Mouse (Mus musculus): Measurements from ENCODE around the gene BC100530. TPM values are rescaled to one million over a fixed set of nuclear protein-coding genes. Genes with fewer than 3 reads are reported as not detected.
"Not testable (repeated sequence)": the region's sequence is repeated elsewhere in the genome, so short reads cannot be mapped to it uniquely, and the experiment has no call there.

Gene BC100530
- total RNA-seq (2021), result 1 to 10 TPM in 1 of 2 experiments, not detected in 1; 4.5 TPM
- long read RNA-seq, transcript BC100530-201 (3 exons, 619 nt), result major isoform, 6 of 6 reads
- long read RNA-seq, partial matches to known transcripts, result 0 of 6 reads
- long read RNA-seq, other reads (novel, unspliced or antisense), result 0 of 6 reads

DNA sequence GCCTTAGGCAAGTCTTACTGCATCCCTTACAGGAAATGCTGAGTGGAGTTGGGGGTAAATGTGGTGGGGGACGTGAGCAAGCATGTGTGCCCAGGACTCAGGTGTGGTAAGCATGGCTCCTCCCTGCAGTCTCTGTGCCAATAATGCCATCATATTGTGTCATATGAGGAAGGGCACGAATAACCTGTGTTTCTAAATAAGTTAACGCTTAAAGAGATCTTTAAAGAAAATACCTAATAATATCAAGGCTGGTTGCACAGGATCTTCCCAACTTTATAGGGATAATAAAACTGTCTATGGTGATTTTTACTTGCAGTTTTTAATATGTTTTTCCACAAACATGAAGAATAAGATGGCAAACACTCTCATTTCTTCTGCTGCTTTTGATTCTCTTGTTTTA is at the start of gene BC100530:
Gene BC100530 (minus strand): TSS at position 101 of the 400 bp plus-strand sequence.
- not testable (repeated sequence) for DNase-seq (ENCODE audit: low spot score in 2 of 2)

DNA sequence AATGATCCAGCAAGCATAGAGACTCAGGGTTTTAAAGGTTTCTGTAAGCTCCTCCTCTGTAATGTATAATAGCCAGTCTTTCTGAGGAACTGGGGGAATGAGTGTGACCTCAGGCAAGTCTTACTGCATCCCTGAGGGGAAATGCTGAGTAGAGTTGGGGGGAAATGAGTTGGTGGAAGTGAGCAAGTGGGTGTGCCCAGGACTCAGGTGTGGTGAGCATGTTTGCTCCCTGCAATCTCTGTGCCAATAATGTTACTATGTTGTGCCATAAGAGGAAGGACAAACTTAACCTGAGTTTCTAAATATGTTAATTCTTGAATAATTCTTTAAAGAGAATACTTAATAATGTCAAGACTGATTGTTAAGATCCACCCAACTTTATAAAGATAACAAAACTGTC is 40.8 kb upstream of the BC100530 start, which contains the start of gene Stfa2:
Gene Stfa2 (minus strand): TSS at position 101 of the 400 bp plus-strand sequence.
- DNase-seq (ENCODE audit: low spot score in 2 of 2), result no peak

DNA sequence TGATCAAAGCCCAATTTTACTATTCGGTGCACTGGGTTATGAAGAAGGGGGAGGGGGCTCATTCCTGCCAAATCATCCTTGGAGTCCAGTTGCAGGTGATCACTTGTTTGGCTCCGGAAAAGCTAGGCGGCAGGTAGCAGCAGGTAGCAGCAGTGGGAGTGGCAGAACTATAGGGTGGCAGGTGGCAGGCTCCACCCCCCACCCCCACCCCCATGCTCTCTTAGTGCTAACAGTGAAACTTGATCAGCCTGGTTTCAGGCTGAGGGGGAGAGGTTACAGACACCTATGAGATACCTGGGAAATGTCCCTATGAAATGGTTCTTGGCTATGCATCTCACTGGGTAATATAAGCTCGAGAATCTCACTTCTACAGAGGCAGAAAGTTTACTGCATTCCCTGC is 21.5 kb upstream of the BC100530 start:
- no peak for DNase-seq (ENCODE audit: low spot score in 2 of 2)

DNA sequence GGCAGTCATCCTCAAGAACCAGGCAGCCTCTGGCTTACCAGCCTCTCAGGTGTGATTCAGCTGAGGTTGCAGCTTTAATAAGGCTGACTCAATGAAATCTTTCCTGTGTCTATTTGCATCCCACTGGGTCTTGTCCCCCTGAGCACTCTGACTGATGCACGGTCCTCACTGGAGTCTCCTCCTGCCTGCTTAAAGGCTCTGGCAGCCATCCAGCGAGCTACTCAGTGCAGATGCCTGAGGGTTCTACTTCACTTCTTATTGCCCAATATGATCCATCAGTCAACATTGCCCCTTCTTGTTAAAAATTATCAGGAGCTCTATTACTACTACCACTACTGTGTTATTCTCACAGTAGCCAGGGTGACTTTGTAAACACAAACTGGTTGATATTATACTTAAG is 30.4 kb downstream of the BC100530 start:
- DNase-seq (ENCODE audit: low spot score in 2 of 2), result no peak

DNA sequence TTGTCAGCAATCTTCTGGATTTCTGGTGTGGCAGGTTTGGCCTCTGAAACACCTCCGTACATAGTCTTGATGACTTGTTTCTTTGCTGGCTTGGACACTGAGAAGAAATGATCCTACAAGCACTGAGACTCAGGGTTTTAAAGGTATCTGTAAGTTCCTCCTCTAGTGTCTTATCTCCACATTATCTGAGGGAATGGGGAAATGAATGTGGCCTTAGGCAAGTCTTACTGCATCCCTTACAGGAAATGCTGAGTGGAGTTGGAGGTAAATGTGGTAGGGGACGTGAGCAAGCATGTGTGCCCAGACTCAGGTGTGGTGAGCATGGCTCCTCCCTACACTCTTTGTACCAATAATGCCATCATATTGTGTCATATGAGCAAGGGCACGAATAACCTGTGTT is 33.3 kb downstream of the BC100530 start, which contains the start of gene BC117090:
Gene BC117090 (minus strand): TSS at position 101 of the 400 bp plus-strand sequence.
- no peak for DNase-seq (ENCODE audit: low spot score in 2 of 2)

DNA sequence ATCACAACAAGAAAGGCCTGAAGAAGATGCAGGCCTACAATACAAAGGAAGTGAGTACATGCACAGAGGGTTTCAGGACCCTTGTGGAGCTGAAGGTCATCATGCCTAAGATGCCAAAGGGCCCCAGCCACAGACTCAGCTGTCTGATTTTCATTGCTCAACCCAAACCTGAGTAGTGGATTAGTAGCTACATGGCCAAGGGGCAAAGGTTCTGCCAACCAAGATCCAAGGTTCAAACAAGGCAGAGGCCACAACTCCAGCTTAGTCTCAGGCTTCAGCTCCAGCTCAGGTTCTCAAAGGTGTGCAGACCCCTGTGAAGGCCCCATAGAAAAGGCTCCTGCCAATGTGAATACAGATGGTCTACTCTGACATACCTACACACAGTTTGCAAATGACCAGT is 48.3 kb downstream of the BC100530 start:
- no peak for DNase-seq (ENCODE audit: low spot score in 2 of 2)

DNA sequence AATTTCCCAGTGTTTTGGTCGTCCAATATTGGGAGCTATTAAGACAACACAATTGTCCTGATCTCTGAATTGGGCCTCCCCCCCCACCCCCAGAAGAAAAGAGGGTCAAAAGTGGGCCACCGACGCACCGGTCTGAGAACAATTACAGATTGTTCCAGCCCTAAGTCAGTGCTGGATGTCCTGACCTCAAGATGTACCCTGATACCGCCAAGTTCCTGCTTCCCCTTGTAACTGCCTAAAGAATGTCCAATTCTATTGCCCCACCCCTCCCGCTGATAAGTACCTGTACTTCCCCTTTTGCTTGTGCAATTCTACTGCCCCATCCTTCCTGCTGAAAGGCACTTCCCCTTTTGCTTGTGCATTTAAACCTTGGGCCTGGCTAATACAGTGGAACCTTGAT is 51.4 kb downstream of the BC100530 start:
- DNase-seq (ENCODE audit: low spot score in 2 of 2), result not testable (repeated sequence)

Other genes starting within 250 kb of the BC100530 start
- not detected for gene Csta1, start 236.5 kb downstream of the BC100530 start, total RNA-seq (2021)
- 1 to 10 TPM in 1 of 2 experiments, not detected in 1; 2.8 TPM for gene Stfa2l1, start 210.9 kb downstream of the BC100530 start, total RNA-seq (2021)
- gene Gm5483, start 183.5 kb downstream of the BC100530 start, total RNA-seq (2021), result 1 to 10 TPM in 1 of 2 experiments, not detected in 1; 3.2 TPM
- gene Gm5416, start 157.3 kb downstream of the BC100530 start, total RNA-seq (2021), result not detected
- gene 2010005H15Rik, start 146.3 kb downstream of the BC100530 start, total RNA-seq (2021), result not detected
- gene Stfa1, start 90.8 kb downstream of the BC100530 start, total RNA-seq (2021), result 1 to 10 TPM in 1 of 2 experiments, not detected in 1; 2.9 TPM
- not detected for gene BC117090, start 33.4 kb downstream of the BC100530 start, total RNA-seq (2021)
- under 1 TPM in 1 of 2 experiments, not detected in 1; 0.89 TPM for gene Stfa2, start 40.7 kb upstream of the BC100530 start, total RNA-seq (2021)
- gene Stfa3, start 87.6 kb upstream of the BC100530 start, total RNA-seq (2021), result 1 to 10 TPM in 1 of 2 experiments, not detected in 1; 2.5 TPM
- 1 to 10 TPM; 1.7 to 2.3 TPM for gene Casr, start 194.4 kb upstream of the BC100530 start, total RNA-seq (2021)